Mouse (Mus musculus) erythroblast, adult 5-6 weeks (primary cell): ENCODE data around the gene Cadm2. TPM values are rescaled to one million over a fixed set of nuclear protein-coding genes. Genes with fewer than 3 reads are reported as not detected.

Source experiments
- ATAC-seq: replicated peaks from 2 replicates; pipeline ENCODE4 v1.8.0; 2016; ENCODE audit warnings: moderate number of reproducible peaks, mild to moderate bottlenecking, moderate TSS enrichment, inconsistent platforms; ENCODE audit not compliant: poor library complexity, low FRiP score, severe bottlenecking
- total RNA-seq, 2 experiments: library from RNA; stranded (forward) in 1 of 2; stranded (reverse) in 1 of 2; fragments of 150-400 nt in 1 of 2; fragments of 200-764, 138-1000 nt in 1 of 2; gene quantifications; 2 replicates each; pipeline versions ENCODE4 v1.2.3 to v1.2.4; 2015 to 2017; ENCODE audit warnings: low replicate concordance in 2 of 2

Gene Cadm2
- total RNA-seq, 2 experiments from 2014 or later: not detected

- ATAC-seq: no peak
Measured at GRCm38 (mm10) chr16:67518311-67518710, 102.4 kb downstream of the Cadm2 start.

DNA sequence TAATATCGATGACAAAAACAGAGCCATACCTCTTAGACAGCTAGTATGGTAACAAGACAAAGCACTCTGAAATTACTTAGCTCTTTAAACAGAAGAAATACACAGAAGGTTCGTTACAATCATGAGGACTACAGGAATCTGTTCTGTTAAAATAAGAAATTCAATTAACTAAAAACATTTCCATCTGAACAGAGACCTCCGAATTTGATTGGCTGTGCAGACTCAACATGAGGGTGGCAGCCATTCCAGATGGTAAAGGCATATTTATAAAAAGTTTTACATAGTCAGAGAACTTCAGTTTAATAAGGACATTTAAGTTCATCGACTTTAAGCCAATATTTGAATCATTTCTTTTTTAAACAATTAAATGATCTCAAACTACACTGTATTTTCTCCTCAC lies 105.2 kb downstream of the Cadm2 start:
- ATAC-seq: no peak

GRCm38 (mm10) chr16:67509079-67509478 lies 111.6 kb downstream of the Cadm2 start:
- ATAC-seq: no peak

- no peak for ATAC-seq
Measured at GRCm38 (mm10) chr16:67482542-67482941, 138.2 kb downstream of the Cadm2 start.

- no peak for ATAC-seq
Measured at GRCm38 (mm10) chr16:67467041-67467440, 153.7 kb downstream of the Cadm2 start.

DNA sequence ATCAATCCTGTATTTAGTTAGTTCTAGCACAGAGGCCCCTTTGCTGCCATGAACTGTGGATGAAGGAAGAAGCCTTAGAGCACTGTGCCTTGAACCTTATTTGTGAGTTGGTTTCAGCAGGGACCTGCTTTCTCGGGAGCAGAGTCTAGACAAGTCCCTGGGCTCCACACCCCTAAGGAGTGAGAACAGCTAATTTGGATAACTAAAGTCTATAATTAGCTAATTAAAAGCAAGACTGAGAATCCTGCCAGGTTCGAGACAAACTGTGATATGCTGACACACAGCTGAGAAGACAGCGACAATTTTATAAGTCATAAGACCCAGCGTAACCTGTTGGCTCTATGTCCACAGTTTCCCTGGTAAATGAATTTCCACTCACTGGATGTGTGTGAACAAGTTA lies 184.4 kb downstream of the Cadm2 start:
- ATAC-seq: no peak

DNA sequence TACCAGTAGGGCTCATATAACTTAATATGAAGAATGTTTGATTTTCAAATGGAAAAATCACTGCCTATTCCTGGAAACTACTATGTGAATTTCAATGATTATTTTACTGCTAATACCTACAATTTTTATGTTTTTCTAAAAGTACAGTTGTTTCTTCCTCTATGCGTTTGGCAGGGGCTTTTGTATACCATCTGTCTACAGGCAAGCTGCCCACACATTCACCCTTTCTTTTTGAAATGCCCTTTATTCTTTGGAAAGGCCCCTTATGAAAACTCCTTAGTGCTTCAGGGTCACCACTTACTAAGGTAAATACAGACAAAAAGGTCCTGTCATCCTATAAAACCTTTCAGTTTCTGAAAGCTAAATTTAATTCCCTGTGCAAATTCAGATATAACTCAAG lies 195.3 kb downstream of the Cadm2 start:
- no peak for ATAC-seq

DNA sequence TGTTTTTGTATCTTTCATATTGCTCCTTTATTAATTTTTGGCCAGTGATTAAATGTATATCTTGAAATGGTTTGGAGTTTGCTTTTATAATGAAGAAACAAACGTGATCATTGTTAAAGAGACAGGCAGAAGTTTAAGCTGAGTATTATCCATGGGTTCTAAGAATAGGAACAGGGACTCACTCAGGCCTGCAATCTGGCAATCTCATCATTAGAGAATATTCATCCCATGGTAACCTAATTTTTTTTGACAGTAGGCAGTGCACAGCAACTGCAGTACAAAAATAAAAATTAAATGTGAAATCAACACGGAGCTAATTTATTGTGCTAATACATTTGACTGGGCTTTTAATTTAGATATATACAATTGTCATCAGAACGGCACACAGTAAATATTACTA lies 209.8 kb downstream of the Cadm2 start:
- no peak for ATAC-seq

DNA sequence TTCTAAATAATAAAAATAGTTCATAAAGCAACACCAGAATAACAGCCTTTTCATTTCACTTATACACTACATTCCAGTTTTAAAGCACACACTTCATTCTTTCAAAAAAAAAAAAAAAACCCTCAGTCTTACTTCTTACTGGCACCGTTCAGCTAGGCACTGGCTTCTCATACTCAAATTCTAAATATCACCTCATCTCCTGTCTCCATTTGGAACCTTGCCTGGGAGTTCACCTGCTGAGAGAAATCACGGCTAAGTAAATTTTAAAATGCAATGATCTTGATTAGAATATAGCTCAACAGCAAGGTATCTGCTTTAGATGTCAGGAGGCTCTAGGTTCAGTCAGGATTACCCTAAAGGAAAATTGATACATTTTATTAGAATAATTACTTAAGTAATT lies 210.2 kb downstream of the Cadm2 start:
- no peak for ATAC-seq

GRCm38 (mm10) chr16:67367745-67368144 lies 253.0 kb downstream of the Cadm2 start:
- no peak for ATAC-seq

DNA sequence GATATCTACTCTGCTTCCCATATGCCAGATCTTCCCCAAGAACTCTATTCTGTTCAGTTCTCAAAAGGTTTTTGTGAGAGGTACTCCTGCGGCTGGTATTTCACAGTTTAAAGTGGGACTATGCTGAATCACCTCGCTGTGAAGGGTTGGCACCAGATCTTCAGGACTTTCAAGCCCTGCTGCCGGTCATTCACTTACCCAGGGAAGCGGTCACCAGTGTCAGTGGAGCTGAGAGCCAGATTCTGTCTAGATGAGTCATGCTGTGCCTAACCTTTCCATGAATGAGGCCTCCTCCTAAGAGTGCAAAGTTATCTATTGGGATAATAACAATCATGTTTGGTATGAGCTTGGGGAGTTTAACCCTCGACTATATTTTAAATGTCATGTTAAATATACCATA lies 272.7 kb downstream of the Cadm2 start:
- ATAC-seq: no peak

DNA sequence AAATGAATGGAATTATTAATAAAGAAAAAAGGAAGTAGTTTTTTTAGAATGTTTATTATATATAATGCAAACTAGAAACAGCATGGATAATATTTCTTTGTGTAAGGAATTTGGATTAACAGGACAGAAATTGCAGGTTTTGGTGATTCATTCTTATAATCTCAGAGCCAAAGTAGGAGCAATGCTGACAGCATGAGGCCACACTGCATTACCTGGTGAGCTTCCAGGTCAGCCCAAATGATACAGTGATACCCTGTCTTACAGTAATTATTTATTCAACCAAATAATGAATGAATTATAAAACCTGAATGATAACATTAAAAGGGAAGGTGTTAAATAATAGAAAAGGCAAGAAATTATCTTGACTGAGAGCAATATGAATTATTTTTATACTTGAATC lies 273.1 kb downstream of the Cadm2 start:
- no peak for ATAC-seq

DNA sequence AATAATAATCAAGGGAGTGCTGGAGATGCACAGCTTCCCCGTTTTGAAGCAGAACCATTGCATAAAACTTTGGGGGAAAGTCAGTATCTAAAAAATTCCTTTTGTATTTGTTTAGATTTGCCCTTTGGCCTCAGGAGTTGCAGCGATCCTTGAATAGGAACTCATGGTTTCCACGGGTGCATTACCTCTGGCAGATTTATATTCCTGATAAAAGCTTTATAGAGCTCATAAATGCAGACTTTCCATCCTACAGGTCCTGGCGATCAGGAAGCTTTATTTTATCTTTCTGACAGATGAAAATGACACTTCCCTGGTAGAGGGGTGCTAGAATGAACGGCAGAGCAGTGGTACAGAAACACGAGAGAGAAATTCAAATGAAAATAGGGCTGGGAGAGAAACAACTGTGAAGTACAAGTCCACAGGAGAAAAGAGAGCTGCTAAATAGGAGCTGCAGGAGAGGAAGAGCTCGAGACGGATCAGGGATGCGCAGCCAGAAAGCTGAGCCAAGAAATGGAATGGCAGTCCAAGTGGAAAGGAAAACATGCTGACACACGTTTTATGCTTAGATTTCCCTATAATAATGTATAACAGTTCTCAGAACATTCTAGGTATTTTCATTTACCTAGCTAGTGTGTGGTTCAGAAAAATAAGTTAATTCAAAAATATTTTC lies 274.0 kb downstream of the Cadm2 start:
- no peak for ATAC-seq

- no peak for ATAC-seq
Measured at GRCm38 (mm10) chr16:67344194-67344593, 276.5 kb downstream of the Cadm2 start.

DNA sequence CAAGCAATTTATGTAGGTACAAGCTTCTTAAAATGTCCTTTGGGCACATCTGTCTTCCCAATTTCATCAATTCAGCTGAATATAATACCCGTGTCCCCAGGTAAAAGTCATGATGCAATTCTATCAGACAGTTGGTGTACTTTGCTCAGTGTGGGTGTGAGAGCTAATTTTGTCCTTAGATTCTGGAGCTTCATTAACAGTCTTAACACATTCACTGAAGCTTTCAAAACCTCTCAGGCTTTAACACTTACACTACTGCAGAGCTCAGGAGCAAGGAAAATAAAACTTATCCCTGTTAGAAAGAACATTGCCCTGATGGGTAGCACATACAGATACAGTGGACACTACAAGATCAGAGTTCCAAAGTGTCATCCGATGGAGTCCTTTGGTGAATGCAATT lies 309.7 kb downstream of the Cadm2 start:
- ATAC-seq: no peak

DNA sequence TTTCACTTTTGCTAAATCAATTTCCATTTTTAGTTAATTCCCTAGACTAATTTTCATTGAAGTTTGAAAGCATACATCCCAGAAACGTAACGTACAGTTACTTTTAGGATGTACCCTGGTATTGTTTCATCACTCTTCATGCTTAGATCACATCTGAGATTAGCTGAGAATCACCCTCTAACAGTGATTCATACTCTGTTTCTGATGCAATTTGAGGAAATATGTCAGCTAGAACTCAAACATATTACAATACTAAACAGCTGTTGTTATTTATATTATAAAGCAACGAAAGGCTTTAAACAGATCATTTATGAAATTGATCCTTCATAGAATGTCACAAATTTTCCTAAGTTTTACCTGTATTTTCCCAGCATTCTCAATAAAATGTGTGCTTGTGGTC lies 336.0 kb downstream of the Cadm2 start:
- ATAC-seq: no peak

DNA sequence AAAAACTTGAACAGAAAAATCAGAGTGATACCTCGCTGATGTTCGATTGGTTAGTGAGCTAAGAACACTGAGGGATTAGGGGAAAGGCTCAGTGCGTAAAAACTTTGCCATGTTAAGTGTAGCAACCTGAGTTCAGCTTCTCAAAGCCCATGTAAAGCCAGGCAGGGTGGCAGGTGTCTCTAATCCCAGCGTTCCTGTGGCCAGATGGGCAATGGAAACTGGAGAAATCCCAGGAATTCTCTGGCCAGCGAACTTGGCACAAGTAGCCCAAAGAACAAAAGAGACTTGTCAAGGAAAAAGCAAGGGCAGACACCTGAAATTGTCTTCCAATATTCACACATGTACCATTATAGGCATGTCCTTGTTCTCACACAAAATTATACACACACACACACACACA lies 377.1 kb downstream of the Cadm2 start:
- no peak for ATAC-seq

GRCm38 (mm10) chr16:67234862-67235261 lies 385.8 kb downstream of the Cadm2 start:
- no peak for ATAC-seq

DNA sequence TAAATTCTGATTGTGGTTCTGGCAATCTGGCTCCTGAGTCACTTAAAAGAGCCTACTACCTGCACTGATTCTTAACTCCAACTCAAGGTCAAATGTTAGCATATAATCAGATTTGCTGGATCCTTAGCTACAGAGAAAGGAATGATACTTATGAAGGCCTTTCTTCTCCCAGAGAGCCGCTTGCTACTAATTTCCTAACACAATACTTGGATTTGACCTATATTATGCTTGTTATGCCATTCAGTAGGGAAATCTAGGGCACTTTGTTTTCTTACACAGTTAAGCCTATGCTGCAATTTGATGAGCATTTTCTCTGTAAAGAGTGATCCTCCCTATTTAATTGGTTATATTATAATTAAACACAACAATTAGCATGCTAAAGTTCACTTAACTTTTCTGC lies 394.0 kb downstream of the Cadm2 start:
- ATAC-seq: no peak

DNA sequence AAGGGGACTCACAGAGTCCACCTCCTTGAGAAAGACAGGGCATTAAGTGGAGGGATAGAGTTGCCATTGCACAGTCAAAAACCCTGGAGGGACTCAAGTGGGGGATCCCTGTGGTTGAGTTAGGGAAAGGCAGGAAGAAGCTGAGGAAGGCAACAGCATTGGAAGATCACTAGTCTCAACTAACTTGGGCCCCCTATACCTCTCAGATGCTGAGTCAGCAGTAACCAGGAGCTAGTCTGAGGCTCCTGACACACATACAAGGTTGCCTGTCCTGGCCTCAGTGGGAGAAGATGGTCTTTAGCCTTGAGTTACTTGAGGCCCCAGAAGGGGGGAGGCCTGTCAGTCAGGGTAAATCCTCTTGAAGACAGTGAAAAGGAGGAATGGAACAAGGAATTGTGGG lies 417.4 kb downstream of the Cadm2 start:
- no peak for ATAC-seq

DNA sequence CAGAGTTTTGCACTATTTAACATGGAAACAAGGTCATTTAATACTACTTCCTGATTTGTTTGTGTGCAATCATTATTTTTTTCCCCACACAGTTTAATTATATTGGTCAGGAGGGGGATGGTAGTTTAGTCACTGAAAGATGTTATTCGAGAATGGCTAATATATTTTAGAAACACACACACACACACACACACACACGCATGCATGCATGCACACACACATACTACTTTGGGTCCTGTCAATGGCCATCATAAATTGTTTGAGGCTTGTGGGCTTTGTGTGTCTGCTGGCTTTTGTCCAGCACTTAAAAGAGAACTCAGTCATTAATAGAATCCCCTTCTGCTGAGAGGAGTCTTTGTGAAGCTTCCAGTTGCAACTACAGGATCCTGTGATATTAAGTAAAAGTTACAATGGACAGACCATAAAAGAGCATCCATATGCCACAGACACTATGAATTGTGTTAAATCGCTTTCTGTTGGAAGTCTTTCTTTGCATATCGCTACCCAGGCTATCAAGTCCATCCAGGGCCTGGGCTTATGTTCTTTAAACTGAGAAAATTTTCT lies 427.8 kb downstream of the Cadm2 start:
- ATAC-seq: no peak

DNA sequence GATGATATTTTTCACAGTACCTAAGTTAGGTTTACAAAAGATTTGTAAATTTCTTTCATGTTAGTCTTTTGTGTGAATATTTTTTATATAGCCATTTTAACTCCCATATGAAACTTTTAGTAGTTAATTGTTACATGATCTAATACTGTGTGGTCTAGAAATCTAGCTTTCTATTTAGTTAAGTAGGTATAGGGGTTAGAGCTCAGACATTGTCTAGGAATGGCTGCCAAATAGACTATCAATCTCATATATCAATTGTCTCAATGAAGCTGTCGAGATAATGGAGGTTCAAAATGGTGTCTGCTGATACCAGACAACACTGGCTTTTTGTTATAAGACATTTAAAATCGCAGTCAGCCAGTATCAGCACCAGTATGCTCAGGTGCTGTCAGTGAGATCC lies 428.3 kb downstream of the Cadm2 start:
- no peak for ATAC-seq
